Mouse (Mus musculus): ENCODE data around the gene Flt3l.

GRCm38 (mm10) chr7:45175398-45175797 is 39.2 kb upstream of the Flt3l start:
- TF ChIP-seq EP300 (IDR thresholded peaks at IDR 0.05; ENCODE audit: insufficient read depth, low read depth, low read length) (no peak), POLR2A (IDR thresholded peaks at IDR 0.05; ENCODE audit: insufficient read depth, low read depth, low read length) (no peak)
